Mouse (Mus musculus) stomach, embryonic 14.5 days (tissue): ENCODE results near the gene Ccne1. TPM values are rescaled to one million over a fixed set of nuclear protein-coding genes. Genes with fewer than 3 reads are reported as not detected.

ENCODE experiments used
- ATAC-seq: fragments of 200-750 bp; cut with Nextera tagmentation; 2 replicates; pipeline ENCODE4 v1.8.0; 2017; ENCODE audit warnings: low read depth, moderate TSS enrichment; ENCODE audit not compliant: insufficient number of reproducible peaks, insufficient read depth, low FRiP score
- H3K27ac ChIP-seq: fragments of 300-500 bp; sonication (generic); 2 replicates; pipeline ENCODE4 v1.5.1; 2014; ENCODE audit warnings: mild to moderate bottlenecking, low read length, moderate library complexity, mixed read lengths
- H3K27me3 ChIP-seq: fragments of 300-500 bp; sonication (generic); 2 replicates; pipeline ENCODE4 v1.6.1; 2014; ENCODE audit warnings: low read length, control low read depth, mixed read lengths; ENCODE audit not compliant: control insufficient read depth, insufficient read depth
- H3K36me3 ChIP-seq: fragments of 300-500 bp; sonication (generic); 2 replicates; pipeline ENCODE4 v1.6.1; 2014; ENCODE audit warnings: mild to moderate bottlenecking, control low read depth, low read length, moderate library complexity, mixed read lengths; ENCODE audit not compliant: control insufficient read depth, insufficient read depth
- H3K4me1 ChIP-seq: fragments of 300-500 bp; sonication (generic); 2 replicates; pipeline ENCODE4 v1.6.1; 2014; ENCODE audit warnings: low read length, control low read depth, mixed read lengths; ENCODE audit not compliant: control insufficient read depth, insufficient read depth
- H3K4me2 ChIP-seq: fragments of 300-500 bp; sonication (generic); replicated peaks from 2 replicates; pipeline ENCODE4 v1.6.1; 2014; ENCODE audit warnings: low read depth, low read length, control low read depth
- H3K4me3 ChIP-seq: fragments of 300-500 bp; sonication (generic); 2 replicates; pipeline ENCODE4 v1.5.1; 2014; ENCODE audit warnings: low read depth, low read length, control low read depth
- H3K9ac ChIP-seq: fragments of 300-500 bp; sonication (generic); replicated peaks from 2 replicates; pipeline ENCODE4 v1.6.1; 2014; ENCODE audit warnings: low read depth, mild to moderate bottlenecking, control low read depth, low read length, moderate library complexity, mixed read lengths
- H3K9me3 ChIP-seq: fragments of 300-500 bp; sonication (generic); 2 replicates; pipeline ENCODE4 v1.6.1; 2016; ENCODE audit warnings: low read depth, low read length, control low read depth; ENCODE audit not compliant: control insufficient read depth
- whole genome bisulfite sequencing: fragments of 180-500 bp; shearing (Covaris S2); extraction: QIAGEN DNeasy Blood & Tissue Kit; methylation state at CpG from one replicate; pipeline ENCODE4 v1.1.7; 2014; 5-methylcytosine and 5-hydroxymethylcytosine counted together
- polyA plus RNA-seq: library from polyadenylated mRNA; unstranded; fragments of >200 nt; fragmentation: Nextera tagmentation; extraction: Ambion mirVana; gene quantifications from 2 replicates; pipeline ENCODE4 v1.2.1, GENCODE M21; 2014

Ccne1 gene
- 70.3 and 74.8 TPM in 2 replicates for polyA plus RNA-seq

DNA sequence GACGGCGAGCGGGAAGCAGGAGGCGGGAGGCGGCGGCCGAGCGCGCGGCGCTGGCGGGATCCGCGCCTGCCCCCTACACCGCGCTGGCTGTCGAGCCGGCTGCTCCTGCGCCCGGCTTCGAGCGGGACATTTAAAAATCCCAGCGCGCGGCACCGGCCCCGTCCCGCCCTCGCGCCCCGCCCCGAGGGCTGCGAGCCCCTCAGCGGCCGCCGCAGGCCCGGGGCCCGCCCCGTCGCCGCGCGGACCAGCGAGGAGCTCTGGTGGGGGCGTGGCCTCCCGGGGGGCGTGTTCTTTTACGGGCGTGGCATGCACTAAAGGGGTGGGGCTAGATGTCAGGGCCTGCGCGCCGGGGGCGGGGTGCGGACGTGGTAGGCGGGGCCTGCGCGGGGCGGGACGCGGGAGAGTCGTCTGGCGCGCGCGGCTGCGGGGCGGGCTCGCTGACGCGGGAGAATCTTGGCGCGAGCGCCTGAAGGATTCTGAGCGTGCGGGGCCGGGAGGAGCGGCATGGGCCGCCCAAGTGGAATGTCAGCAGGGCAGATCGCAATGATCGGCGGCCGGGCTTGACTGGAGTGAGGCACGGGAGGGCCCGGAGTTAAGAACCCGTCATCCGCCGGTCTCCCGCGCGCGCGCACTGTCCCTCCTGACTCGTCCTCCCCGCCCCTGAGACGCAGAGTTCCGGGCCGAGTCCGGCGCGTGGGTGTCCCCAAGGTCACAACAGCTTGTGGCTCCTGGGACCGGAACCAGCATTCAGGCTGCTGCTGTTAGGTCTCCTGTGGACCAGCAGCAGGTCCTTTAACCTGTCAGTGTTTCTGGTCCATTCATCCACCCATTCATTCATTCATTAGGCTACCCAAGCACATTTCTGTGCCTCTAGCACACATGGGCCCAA lies at the start of gene Ccne1:
Ccne1 (minus strand) TSS at position 164 of the 889 bp plus-strand sequence.
- H3K36me3 ChIP-seq = peaks cover 3% of the 10 kb centered on the region; the same call in 1 of the 2 replicates
- under 1% methylated on average over 77 of the region's 102 CpGs for WGBS
- no peaks in the 10 kb centered on the region for H3K9me3 ChIP-seq
- H3K4me2 ChIP-seq = peak within 1 kb of the TSS; percentile 87
- ATAC-seq = peak; percentile 92
- H3K9ac ChIP-seq = peak within 1 kb of the TSS; percentile 73
- peaks cover 19% of the 10 kb centered on the region; the same call in 1 of the 2 replicates for H3K4me1 ChIP-seq
- H3K27me3 ChIP-seq = no peaks in the 10 kb centered on the region
- peak within 1 kb of the TSS; percentile 66; the same call in 1 of the 2 replicates for H3K27ac ChIP-seq
- H3K4me3 ChIP-seq = peak within 1 kb of the TSS; percentile 92

DNA sequence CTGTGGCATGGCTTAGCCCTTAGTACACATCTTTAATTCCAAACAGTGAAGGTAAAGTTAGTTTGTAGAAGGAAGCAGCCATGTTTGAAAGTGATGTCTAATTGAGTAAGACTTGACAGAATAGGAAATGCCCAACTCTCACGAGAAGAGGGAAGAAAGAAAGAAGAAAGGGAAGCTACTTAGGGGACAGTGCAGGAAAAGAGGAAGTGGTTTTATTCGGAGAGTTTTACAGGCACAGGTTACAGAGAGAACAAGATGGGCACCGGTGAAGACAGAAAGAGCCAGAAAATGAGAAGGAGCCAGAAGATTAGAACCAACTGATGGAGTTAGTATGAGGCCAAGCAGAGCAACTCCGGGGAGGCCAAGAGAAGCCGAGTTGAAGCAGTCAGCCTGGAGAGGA lies 48.5 kb upstream of the Ccne1 start:
- Histone ChIP-seq H3K36me3 (no peaks in the 10 kb centered on the region), H3K4me3 (no peak overlapping the region), H3K9me3 (no peaks in the 10 kb centered on the region), H3K27me3 (no peaks in the 10 kb centered on the region), H3K4me2 (no peak overlapping the region), H3K27ac (no peak overlapping the region), H3K4me1 (no peaks in the 10 kb centered on the region), H3K9ac (no peak overlapping the region)
- WGBS = 89% methylated on average over 5 of the region's 5 CpGs
- no peak for ATAC-seq

GRCm38 (mm10) chr7:38152571-38152970 lies 45.2 kb upstream of the Ccne1 start:
- WGBS = 85% methylated on average over 3 of the region's 3 CpGs
- Histone ChIP-seq H3K36me3 (no peaks in the 10 kb centered on the region), H3K27ac (no peak overlapping the region), H3K27me3 (no peaks in the 10 kb centered on the region), H3K4me2 (no peak overlapping the region), H3K4me3 (no peak overlapping the region), H3K9me3 (no peaks in the 10 kb centered on the region), H3K4me1 (no peaks in the 10 kb centered on the region), H3K9ac (no peak overlapping the region)
- ATAC-seq = 0 out of 2 replicates have a peak, but pooled peaks have one; percentile 26

DNA sequence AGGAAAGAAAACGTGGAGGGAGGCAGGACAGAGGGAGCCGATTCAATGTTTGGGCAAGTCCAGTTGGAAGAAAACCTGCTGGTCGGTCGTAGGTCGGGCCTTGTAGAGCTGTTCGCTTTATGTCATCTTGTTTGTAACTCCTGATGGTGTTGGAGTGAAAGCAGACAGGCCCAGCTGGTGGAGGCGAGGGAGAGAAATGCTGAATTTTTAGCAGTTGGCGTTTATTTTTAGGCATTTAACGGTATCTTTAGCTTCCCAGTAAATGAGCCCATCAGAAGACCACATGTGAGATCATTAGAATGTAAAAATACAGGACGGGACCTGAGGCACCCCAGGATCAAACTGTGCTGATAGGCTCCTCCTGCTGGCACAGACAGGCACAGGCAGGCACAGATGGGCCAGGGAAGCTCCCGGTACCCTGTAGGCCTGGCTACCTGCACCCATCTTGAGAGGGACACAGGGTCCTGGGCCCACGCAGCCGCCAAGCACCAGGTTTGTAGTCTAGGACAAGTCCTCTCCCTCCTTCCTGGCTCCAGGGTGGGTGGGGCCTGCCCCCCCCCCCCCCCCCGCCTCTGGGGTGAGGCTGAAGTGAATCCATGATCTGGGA lies 44.5 kb upstream of the Ccne1 start:
- no peaks in the 10 kb centered on the region for H3K27me3 ChIP-seq
- no peak for ATAC-seq
- WGBS = 52% methylated on average over 13 of the region's 14 CpGs
- H3K4me2 ChIP-seq = no peak overlapping the region
- H3K36me3 ChIP-seq = no peaks in the 10 kb centered on the region
- H3K9me3 ChIP-seq = no peaks in the 10 kb centered on the region
- H3K27ac ChIP-seq = no peak overlapping the region
- H3K4me3 ChIP-seq = no peak overlapping the region
- H3K9ac ChIP-seq = no peak overlapping the region
- H3K4me1 ChIP-seq = no peaks in the 10 kb centered on the region

DNA sequence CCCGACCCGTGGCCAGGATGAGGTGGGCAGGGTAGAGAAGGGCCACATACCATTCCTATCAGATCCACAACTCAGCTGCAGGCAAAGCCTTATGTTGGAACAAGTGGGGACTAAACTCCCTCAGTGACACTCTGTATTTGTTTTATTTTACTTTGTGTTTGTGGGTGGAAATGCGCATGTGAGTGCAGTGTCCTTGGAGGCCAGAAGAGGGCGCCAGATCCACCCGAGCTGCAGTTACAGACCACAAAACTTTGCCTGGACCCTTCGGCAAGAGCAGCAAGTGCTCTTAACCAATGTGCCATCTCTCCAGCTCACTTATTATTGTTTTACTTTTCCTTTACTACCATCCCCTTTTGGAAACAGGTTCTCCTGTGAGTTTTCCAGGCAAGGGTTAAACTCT lies 40.1 kb upstream of the Ccne1 start:
- 89% methylated on average over 6 of the region's 6 CpGs for WGBS
- no peaks in the 10 kb centered on the region for H3K36me3 ChIP-seq
- H3K4me1 ChIP-seq = no peaks in the 10 kb centered on the region
- no peak overlapping the region for H3K4me2 ChIP-seq
- ATAC-seq = no peak
- H3K9me3 ChIP-seq = no peaks in the 10 kb centered on the region
- H3K27ac ChIP-seq = no peak overlapping the region
- no peak overlapping the region for H3K4me3 ChIP-seq
- H3K9ac ChIP-seq = no peak overlapping the region
- H3K27me3 ChIP-seq = no peaks in the 10 kb centered on the region

DNA sequence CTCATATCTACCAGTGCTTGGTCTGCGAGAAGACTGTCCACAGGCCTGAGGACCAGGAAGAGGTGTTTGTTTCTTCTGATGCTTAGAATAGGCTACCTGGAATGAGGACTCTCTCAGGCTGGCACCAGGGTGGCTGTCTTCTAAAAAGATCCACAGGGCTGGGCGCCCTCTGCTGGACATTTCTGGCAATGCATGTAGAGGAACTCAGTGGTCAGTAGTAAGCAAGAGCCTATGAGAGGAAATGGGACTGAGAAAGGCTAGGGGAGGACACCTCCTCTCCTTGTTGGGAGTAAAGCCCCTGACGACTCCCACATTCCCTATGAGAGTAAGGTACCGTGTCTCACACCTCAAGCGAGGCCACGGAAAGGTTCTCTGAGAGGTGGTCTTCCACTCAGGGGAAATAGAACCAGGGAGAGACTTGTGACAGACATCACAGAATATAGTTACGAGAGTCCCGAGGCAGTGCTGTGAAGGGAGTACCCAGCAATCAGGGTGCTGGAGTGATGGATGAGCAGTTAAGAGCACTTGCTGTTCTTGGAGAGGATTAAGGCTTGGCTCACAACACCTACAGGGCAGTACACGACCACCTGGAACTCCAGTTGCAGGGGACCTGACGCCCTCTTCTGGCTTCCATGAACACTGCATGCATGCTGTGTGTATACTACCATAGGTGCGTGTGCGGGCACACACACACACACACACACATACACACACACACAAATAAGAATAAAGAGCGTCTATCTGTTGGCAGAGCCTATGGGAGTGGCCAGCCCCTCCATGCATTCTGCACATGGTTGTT lies 34.6 kb upstream of the Ccne1 start:
- ATAC-seq = peak; percentile 44; the same call in 1 of the 2 replicates
- H3K27ac ChIP-seq = no peak overlapping the region
- H3K4me1 ChIP-seq = no peaks in the 10 kb centered on the region
- H3K9ac ChIP-seq = no peak overlapping the region
- 60% methylated on average over 13 of the region's 13 CpGs for WGBS
- no peaks in the 10 kb centered on the region for H3K27me3 ChIP-seq
- no peaks in the 10 kb centered on the region for H3K36me3 ChIP-seq
- no peak overlapping the region for H3K4me2 ChIP-seq
- H3K9me3 ChIP-seq = no peaks in the 10 kb centered on the region
- no peak overlapping the region for H3K4me3 ChIP-seq

GRCm38 (mm10) chr7:38140324-38140723 lies 33.0 kb upstream of the Ccne1 start:
- no peak overlapping the region for H3K9ac ChIP-seq
- no peak overlapping the region for H3K4me3 ChIP-seq
- ATAC-seq = no peak
- no peaks in the 10 kb centered on the region for H3K36me3 ChIP-seq
- H3K27me3 ChIP-seq = no peaks in the 10 kb centered on the region
- H3K4me1 ChIP-seq = no peaks in the 10 kb centered on the region
- WGBS = 42% methylated on average over 9 of the region's 9 CpGs
- no peaks in the 10 kb centered on the region for H3K9me3 ChIP-seq
- no peak overlapping the region for H3K4me2 ChIP-seq
- H3K27ac ChIP-seq = no peak overlapping the region

DNA sequence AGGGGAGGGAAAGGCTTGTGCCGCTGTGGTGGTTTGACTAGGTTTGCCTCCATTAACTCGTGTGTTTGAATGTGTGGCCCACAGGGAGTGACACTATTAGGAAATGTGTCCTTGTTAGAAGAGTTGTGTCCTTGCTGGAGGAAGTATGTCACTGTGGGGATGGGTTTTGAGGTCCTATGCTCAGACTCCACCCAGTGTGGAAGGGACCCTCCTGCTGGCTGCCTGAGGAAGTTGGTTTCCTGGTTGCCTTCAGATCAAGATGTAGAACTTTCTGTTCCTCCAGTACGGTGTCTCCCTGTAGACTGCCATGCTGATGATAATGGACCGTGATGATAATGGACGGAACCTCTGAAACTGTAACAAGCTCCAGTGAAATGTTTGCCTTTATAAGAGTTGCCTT lies 27.1 kb upstream of the Ccne1 start:
- 85% methylated on average over 5 of the region's 5 CpGs for WGBS
- Histone ChIP-seq H3K9ac (no peak overlapping the region), H3K36me3 (no peaks in the 10 kb centered on the region), H3K9me3 (no peaks in the 10 kb centered on the region), H3K27me3 (no peaks in the 10 kb centered on the region), H3K4me3 (no peak overlapping the region), H3K4me2 (no peak overlapping the region), H3K27ac (no peak overlapping the region), H3K4me1 (no peaks in the 10 kb centered on the region)
- no peak for ATAC-seq
